Mouse (Mus musculus): ENCODE data around the gene Osbpl9.

GRCm38 (mm10) chr4:109080118-109080517 lies 122.0 kb downstream of the Osbpl9 start:
- TF ChIP-seq CTCF (IDR thresholded peaks at IDR 0.05; ENCODE audit: extremely low read depth, insufficient read depth, insufficient read length, insufficient replicate concordance) (no peak), POLR2A (IDR thresholded peaks at IDR 0.05; ENCODE audit: low read depth, low read length) (no peak)

All from spleen, adult 2 months (tissue).